Mouse (Mus musculus): ENCODE measurements at regions not wholly inside any gene's neighbourhood (a gene's known extent, or its start where the extent isn't known, plus 50 kb on each side); places are given as distances from the start of the nearest gene placed in this dataset.
"Not testable (repeated sequence)": the region's sequence is repeated elsewhere in the genome, so short reads cannot be mapped to it uniquely, and the experiment has no call there.

DNA sequence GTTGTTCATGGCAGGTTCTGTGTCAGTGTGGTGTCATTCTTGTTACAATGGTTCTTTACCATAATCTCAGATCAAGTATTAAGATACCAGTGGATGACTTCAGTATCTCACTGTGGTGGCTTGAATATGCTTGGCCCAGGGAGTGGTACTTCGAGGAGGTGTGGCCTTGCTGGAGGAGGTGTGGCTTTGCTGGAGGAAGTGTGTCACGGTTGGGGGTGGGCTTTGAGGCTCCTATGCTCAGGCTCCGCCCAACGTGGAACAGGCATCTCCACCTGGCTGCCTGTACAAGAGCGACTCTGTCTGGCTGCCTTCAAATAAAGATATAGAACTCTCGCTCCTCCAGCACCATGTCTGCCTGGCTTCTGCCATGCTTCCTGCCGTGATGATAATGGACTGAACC lies 63.6 kb downstream of the Cd2 start:
- ATAC-seq = no peak
- Histone ChIP-seq H3K36me3 (no peaks in the 10 kb centered on the region), H3K4me3 (replicated peaks) (no peak overlapping the region), H3K9ac (no peak overlapping the region), H3K27me3 (replicated peaks) (no peaks in the 10 kb centered on the region), H3K27ac (no peak overlapping the region), H3K4me2 (replicated peaks) (no peak overlapping the region), H3K4me1 (replicated peaks) (no peaks in the 10 kb centered on the region), H3K9me3 (no peaks in the 10 kb centered on the region)
- 74% methylated on average over 7 of the region's 7 CpGs for WGBS

- 97% methylated on average over 2 of the region's 2 CpGs for whole genome bisulfite sequencing
- Histone ChIP-seq H3K27me3 (replicated peaks) (no peaks in the 10 kb centered on the region), H3K27ac (no peak overlapping the region), H3K4me1 (replicated peaks) (no peaks in the 10 kb centered on the region), H3K36me3 (no peaks in the 10 kb centered on the region), H3K4me3 (replicated peaks) (no peak overlapping the region), H3K4me2 (replicated peaks) (no peak overlapping the region), H3K9me3 (no peaks in the 10 kb centered on the region), H3K9ac (no peak overlapping the region)
- ATAC-seq = no peak
Measured at GRCm38 (mm10) chr3:101219897-101220296, 67.8 kb downstream of the Cd2 start.

- WGBS = 87% methylated on average over 13 of the region's 13 CpGs
- H3K4me3 ChIP-seq (replicated peaks) = no peak overlapping the region
- no peak overlapping the region for H3K27ac ChIP-seq
- H3K36me3 ChIP-seq = no peaks in the 10 kb centered on the region
- no peaks in the 10 kb centered on the region for H3K9me3 ChIP-seq
- H3K4me2 ChIP-seq (replicated peaks) = no peak overlapping the region
- H3K4me1 ChIP-seq (replicated peaks) = peaks cover 18% of the 10 kb centered on the region
- no peak overlapping the region for H3K9ac ChIP-seq
- H3K27me3 ChIP-seq (replicated peaks) = no peaks in the 10 kb centered on the region
- ATAC-seq = no peak
Measured at GRCm38 (mm10) chr3:101216711-101217110, 71.0 kb downstream of the Cd2 start.

GRCm38 (mm10) chr3:101213212-101213562 lies 74.6 kb downstream of the Cd2 start:
- no peaks in the 10 kb centered on the region for H3K9me3 ChIP-seq
- H3K4me1 ChIP-seq (replicated peaks) = peaks cover 23% of the 10 kb centered on the region
- H3K27me3 ChIP-seq (replicated peaks) = no peaks in the 10 kb centered on the region
- WGBS = 40% methylated on average over 4 of the region's 4 CpGs
- ATAC-seq = 0 out of 2 replicates have a peak, but pooled peaks have one; percentile 5
- no peak overlapping the region for H3K4me3 ChIP-seq (replicated peaks)
- H3K9ac ChIP-seq = no peak overlapping the region
- H3K36me3 ChIP-seq = no peaks in the 10 kb centered on the region
- H3K4me2 ChIP-seq (replicated peaks) = peak overlapping the region; percentile 28; the same call in 1 of the 2 replicates
- H3K27ac ChIP-seq = peak overlapping the region; percentile 88

DNA sequence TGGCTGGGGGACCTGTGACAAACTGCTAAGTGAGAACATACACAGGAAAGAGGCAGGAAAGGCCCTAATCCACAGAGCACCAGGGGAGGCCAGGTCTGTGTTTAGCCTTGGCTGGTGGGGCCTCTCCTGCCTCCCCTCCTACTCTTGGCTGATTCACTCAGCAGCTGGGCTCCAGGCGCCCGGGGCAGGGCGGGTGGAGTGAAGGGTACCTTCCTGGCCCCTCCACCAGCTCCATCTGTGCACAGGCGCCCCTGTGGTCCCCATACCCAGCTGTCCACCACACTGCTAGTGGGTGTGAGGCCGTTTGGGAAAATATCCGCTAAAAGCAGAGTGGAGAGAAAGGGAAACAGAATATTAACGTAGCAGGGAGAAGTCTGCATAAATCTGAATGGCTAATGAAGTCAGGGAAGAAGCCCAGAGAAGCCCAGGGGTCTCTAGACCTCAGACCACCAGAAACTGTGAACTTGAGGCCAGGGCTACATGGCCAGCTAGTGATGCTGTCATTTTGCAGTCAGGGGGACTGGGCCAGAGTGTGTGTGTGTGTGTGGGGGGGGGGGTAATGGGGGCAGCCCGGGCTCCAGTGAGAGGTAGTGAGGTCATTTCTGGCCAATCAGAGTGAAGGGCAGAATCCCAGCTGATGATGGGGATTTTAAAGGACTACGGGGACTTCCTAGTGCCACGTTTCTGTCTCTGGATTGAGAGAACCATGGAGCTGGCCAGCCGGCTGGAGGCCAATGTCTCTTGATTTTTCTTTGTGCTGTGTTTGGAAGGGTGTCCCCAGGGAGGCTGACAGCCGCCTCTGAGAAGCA lies 75.1 kb downstream of the Cd2 start:
- H3K4me2 ChIP-seq (replicated peaks) = peak overlapping the region; percentile 28
- no peaks in the 10 kb centered on the region for H3K27me3 ChIP-seq (replicated peaks)
- peak overlapping the region; percentile 88 for H3K27ac ChIP-seq
- peak overlapping the region; percentile 34; the same call in 1 of the 2 replicates for H3K9ac ChIP-seq
- WGBS = 12% methylated on average over 12 of the region's 12 CpGs
- no peaks in the 10 kb centered on the region for H3K9me3 ChIP-seq
- no peaks in the 10 kb centered on the region for H3K36me3 ChIP-seq
- no peak overlapping the region for H3K4me3 ChIP-seq (replicated peaks)
- peak; percentile 87 for ATAC-seq
- H3K4me1 ChIP-seq (replicated peaks) = peaks cover 23% of the 10 kb centered on the region

GRCm38 (mm10) chr3:101211936-101212335 lies 75.8 kb downstream of the Cd2 start:
- peaks cover 23% of the 10 kb centered on the region for H3K4me1 ChIP-seq (replicated peaks)
- H3K9ac ChIP-seq = no peak overlapping the region
- no peaks in the 10 kb centered on the region for H3K9me3 ChIP-seq
- no peaks in the 10 kb centered on the region for H3K36me3 ChIP-seq
- H3K4me2 ChIP-seq (replicated peaks) = peak overlapping the region; percentile 28
- 27% methylated on average over 4 of the region's 4 CpGs for WGBS
- no peak overlapping the region for H3K4me3 ChIP-seq (replicated peaks)
- peak; percentile 94 for ATAC-seq
- H3K27me3 ChIP-seq (replicated peaks) = no peaks in the 10 kb centered on the region
- peak overlapping the region; percentile 88 for H3K27ac ChIP-seq

- Histone ChIP-seq H3K27ac (no peak overlapping the region), H3K9me3 (no peaks in the 10 kb centered on the region), H3K4me1 (replicated peaks) (peaks cover 23% of the 10 kb centered on the region), H3K27me3 (replicated peaks) (no peaks in the 10 kb centered on the region), H3K4me3 (replicated peaks) (no peak overlapping the region), H3K9ac (no peak overlapping the region), H3K4me2 (replicated peaks) (no peak overlapping the region), H3K36me3 (no peaks in the 10 kb centered on the region)
- 71% methylated on average over 7 of the region's 7 CpGs for WGBS
- no peak for ATAC-seq
Measured at GRCm38 (mm10) chr3:101209546-101209945, 78.2 kb downstream of the Cd2 start.

- no peak overlapping the region for H3K9ac ChIP-seq
- H3K9me3 ChIP-seq = no peaks in the 10 kb centered on the region
- peaks cover 23% of the 10 kb centered on the region for H3K4me1 ChIP-seq (replicated peaks)
- no peak for ATAC-seq
- H3K27me3 ChIP-seq (replicated peaks) = no peaks in the 10 kb centered on the region
- no peak overlapping the region for H3K4me2 ChIP-seq (replicated peaks)
- H3K27ac ChIP-seq = no peak overlapping the region
- no peaks in the 10 kb centered on the region for H3K36me3 ChIP-seq
- WGBS = 91% methylated on average over 12 of the region's 12 CpGs
- no peak overlapping the region for H3K4me3 ChIP-seq (replicated peaks)
Measured at GRCm38 (mm10) chr3:101208751-101209150, 79.0 kb downstream of the Cd2 start.

GRCm38 (mm10) chr3:101206172-101206571 lies 81.6 kb downstream of the Cd2 start:
- ATAC-seq; H3K9me3 ChIP-seq; H3K9ac ChIP-seq; H3K4me3 ChIP-seq (replicated peaks); H3K36me3 ChIP-seq; H3K4me2 ChIP-seq (replicated peaks); H3K4me1 ChIP-seq (replicated peaks); H3K27me3 ChIP-seq (replicated peaks); H3K27ac ChIP-seq: not testable (repeated sequence)
- WGBS = 96% methylated on average over 13 of the region's 13 CpGs

GRCm38 (mm10) chr3:101194725-101195124 lies 84.6 kb upstream of the Ptgfrn start:
- Histone ChIP-seq H3K9me3 (no peaks in the 10 kb centered on the region), H3K9ac (no peak overlapping the region), H3K27me3 (replicated peaks) (no peaks in the 10 kb centered on the region), H3K36me3 (no peaks in the 10 kb centered on the region), H3K27ac (no peak overlapping the region), H3K4me1 (replicated peaks) (no peaks in the 10 kb centered on the region), H3K4me2 (replicated peaks) (no peak overlapping the region), H3K4me3 (replicated peaks) (no peak overlapping the region)
- ATAC-seq = no peak
- 80% methylated on average over 5 of the region's 5 CpGs for WGBS

- no peak for ATAC-seq
- Histone ChIP-seq H3K4me2 (replicated peaks) (no peak overlapping the region), H3K27ac (no peak overlapping the region), H3K36me3 (no peaks in the 10 kb centered on the region), H3K27me3 (replicated peaks) (no peaks in the 10 kb centered on the region), H3K4me3 (replicated peaks) (no peak overlapping the region), H3K4me1 (replicated peaks) (no peaks in the 10 kb centered on the region), H3K9ac (no peak overlapping the region), H3K9me3 (no peaks in the 10 kb centered on the region)
- 70% methylated on average over 5 of the region's 5 CpGs for WGBS
Measured at GRCm38 (mm10) chr3:101194319-101194718, 84.2 kb upstream of the Ptgfrn start.

- H3K36me3 ChIP-seq = no peaks in the 10 kb centered on the region
- no peaks in the 10 kb centered on the region for H3K9me3 ChIP-seq
- H3K27ac ChIP-seq = no peak overlapping the region
- no peaks in the 10 kb centered on the region for H3K27me3 ChIP-seq (replicated peaks)
- no peaks in the 10 kb centered on the region for H3K4me1 ChIP-seq (replicated peaks)
- H3K9ac ChIP-seq = no peak overlapping the region
- WGBS = 83% methylated on average over 7 of the region's 7 CpGs
- H3K4me2 ChIP-seq (replicated peaks) = no peak overlapping the region
- ATAC-seq = no peak
- H3K4me3 ChIP-seq (replicated peaks) = no peak overlapping the region
Measured at GRCm38 (mm10) chr3:101191298-101191986, 81.4 kb upstream of the Ptgfrn start.

GRCm38 (mm10) chr3:101181958-101182357 lies 71.9 kb upstream of the Ptgfrn start:
- no peaks in the 10 kb centered on the region for H3K27me3 ChIP-seq (replicated peaks)
- no peaks in the 10 kb centered on the region for H3K4me1 ChIP-seq (replicated peaks)
- ATAC-seq = no peak
- no peak overlapping the region for H3K4me3 ChIP-seq (replicated peaks)
- no peaks in the 10 kb centered on the region for H3K9me3 ChIP-seq
- H3K9ac ChIP-seq = no peak overlapping the region
- H3K4me2 ChIP-seq (replicated peaks) = no peak overlapping the region
- H3K27ac ChIP-seq = no peak overlapping the region
- H3K36me3 ChIP-seq = no peaks in the 10 kb centered on the region
- 83% methylated on average over 11 of the region's 11 CpGs for WGBS
